Mouse (Mus musculus) embryonic fibroblast, embryonic 13.5 days (primary cell): ENCODE measurements around the gene Fga.

ENCODE experiments used
- CTCF ChIP-seq: IDR thresholded peaks from 2 replicates; pipeline ENCODE4 v1.5.1; 2011; ENCODE audit warnings: mild to moderate bottlenecking, control low read depth, low read length, moderate library complexity, borderline replicate concordance; ENCODE audit not compliant: insufficient read depth
- POLR2A ChIP-seq: IDR thresholded peaks from 2 replicates; pipeline ENCODE4 v1.6.1; 2011; ENCODE audit warnings: low read depth, mild to moderate bottlenecking, control low read depth, low read length, moderate library complexity

DNA sequence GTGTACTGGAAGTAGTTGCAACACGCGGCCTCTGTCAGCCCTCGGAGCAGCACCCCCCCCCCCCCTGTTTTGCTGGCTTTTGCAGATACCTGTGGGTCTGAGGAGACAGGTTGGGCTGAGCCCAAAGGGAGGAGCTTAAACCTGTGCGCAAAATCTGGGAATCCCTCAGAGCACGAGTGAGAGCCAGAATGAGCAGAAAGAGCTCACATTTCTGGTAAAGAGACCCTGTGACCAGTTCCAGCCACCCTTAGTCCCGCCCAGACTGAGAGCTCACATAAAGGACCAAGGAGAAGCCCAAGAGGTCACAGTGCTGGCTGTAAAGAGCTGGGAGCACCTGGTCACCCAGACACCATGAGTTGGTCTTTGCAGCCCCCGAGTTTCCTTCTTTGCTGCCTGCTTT, 18.3 kb upstream of the Fga start, which contains the start of gene Fgg:
- TF ChIP-seq CTCF: no peak
- TF ChIP-seq POLR2A: no peak
